10 mouse cellular contexts compared by ENCODE assay signal in genomic region chr5:139081370-139081769, GRCm38 (mm10).
A peak's percentile ranks its signal among the peaks of the same experiment; 100 is the strongest.
DNase-seq lines count a peak whose midpoint lies in the region; ATAC-seq and TF ChIP-seq lines count a peak whose summit lies in the region.
"Had no signal": no experiment of that assay in that cellular context is flagged by ENCODE, and none has a peak within 500 bp of the region (broad histone marks: within the 10 kb centered on the region; RNA-seq: fewer than 3 reads in every experiment).

No protein-coding gene starts in this region.

- no peaks in the 10 kb centered on the region for H3K27me3 ChIP-seq in heart, adult 2 months (ENCODE audit: control insufficient read depth, insufficient read depth, low read length)
- no peaks in the 10 kb centered on the region for H3K27me3 ChIP-seq in embryonic facial prominence, embryonic 15.5 days
- H3K27me3 ChIP-seq in kidney, embryonic 15.5 days, result no peaks in the 10 kb centered on the region
- H3K27me3 ChIP-seq: liver, embryonic 15.5 days had no signal

- H3K4me2 ChIP-seq in embryonic facial prominence, embryonic 15.5 days (replicated peaks), result no peak overlapping the region
- H3K4me2 ChIP-seq in kidney, embryonic 15.5 days, result no peak overlapping the region
- H3K4me2 ChIP-seq: liver, embryonic 15.5 days had no signal

- H3K4me1 ChIP-seq in heart, adult 2 months (ENCODE audit: control insufficient read depth, insufficient read depth, low read length), result peaks cover 13% of the 10 kb centered on the region
- peaks cover 27% of the 10 kb centered on the region for H3K4me1 ChIP-seq in embryonic facial prominence, embryonic 15.5 days
- H3K4me1 ChIP-seq in kidney, embryonic 15.5 days, result peaks cover 63% of the 10 kb centered on the region
- H3K4me1 ChIP-seq: liver, embryonic 15.5 days had no signal

- no peaks in the 10 kb centered on the region for H3K9me3 ChIP-seq in embryonic facial prominence, embryonic 15.5 days (replicated peaks)
- H3K9me3 ChIP-seq in kidney, embryonic 15.5 days (replicated peaks), result no peaks in the 10 kb centered on the region
- H3K9me3 ChIP-seq: liver, embryonic 15.5 days had no signal

- 30% methylated on average over 6 of the region's 6 CpGs for WGBS in heart, adult 2 months
- 40% methylated on average over 6 of the region's 6 CpGs for WGBS in embryonic facial prominence, embryonic 15.5 days
- WGBS in kidney, embryonic 15.5 days, result 15% methylated on average over 6 of the region's 6 CpGs

- H3K79me2 ChIP-seq in heart, adult 2 months (replicated peaks; ENCODE audit: control insufficient read depth, insufficient read depth, low read length), result no peaks in the 10 kb centered on the region

- TF ChIP-seq POLR2A in heart, adult 2 months (IDR thresholded peaks at IDR 0.05; ENCODE audit: insufficient read depth, low read depth, low read length), result no peak

- peak overlapping the region; percentile 51 for H3K27ac ChIP-seq in heart, adult 2 months
- peak overlapping the region; percentile 34; the same call in 1 of the 2 replicates for H3K27ac ChIP-seq in embryonic facial prominence, embryonic 15.5 days (replicated peaks)
- peak overlapping the region; percentile 78 for H3K27ac ChIP-seq in kidney, embryonic 15.5 days
- no peak overlapping the region for H3K27ac ChIP-seq in left cerebral cortex, adult 2 months
- H3K27ac ChIP-seq: liver, embryonic 15.5 days had no signal

- DNase-seq in heart, adult 2 months, result peak in 1 of 2 experiments; percentile 36
- no peak for DNase-seq in heart, postnatal 4 days
- DNase-seq in R1 (ENCODE audit: low read depth, low spot score), result peak; percentile 60
- DNase-seq in frontal cortex, adult 2 months (ENCODE audit: extremely low spot score in 1 of 2, low spot score in 1 of 2), result no peak
- no peak for DNase-seq in spleen, postnatal 10 days (ENCODE audit: low spot score in 2 of 2)
- no peak for DNase-seq in left cerebral cortex, adult 2 months (ENCODE audit: extremely low spot score in 1 of 2, low spot score in 2 of 2)
- DNase-seq: right cerebral cortex, postnatal 4 days had no signal

- TF ChIP-seq CTCF in heart, adult 2 months (IDR thresholded peaks at IDR 0.05), result no peak
- no peak for TF ChIP-seq CTCF in left cerebral cortex, adult 2 months (IDR thresholded peaks at IDR 0.05)

- ATAC-seq in embryonic facial prominence, embryonic 15.5 days (ENCODE audit: insufficient number of reproducible peaks, low FRiP score, low TSS enrichment, low read depth), result no peak
- ATAC-seq in kidney, embryonic 15.5 days (replicated peaks; ENCODE audit: low FRiP score), result no peak

- no peak overlapping the region for H3K9ac ChIP-seq in heart, adult 2 months (ENCODE audit: low read depth, low read length)
- no peak overlapping the region for H3K9ac ChIP-seq in embryonic facial prominence, embryonic 15.5 days
- H3K9ac ChIP-seq in kidney, embryonic 15.5 days, result no peak overlapping the region
- H3K9ac ChIP-seq: liver, embryonic 15.5 days had no signal

- H3K36me3 ChIP-seq in heart, adult 2 months (ENCODE audit: control insufficient read depth, insufficient read depth, low read length), result no peaks in the 10 kb centered on the region
- H3K36me3 ChIP-seq in embryonic facial prominence, embryonic 15.5 days, result 0 out of 2 replicates have a peak, but pooled peaks cover 5% of the 10 kb centered on the region
- H3K36me3 ChIP-seq in kidney, embryonic 15.5 days, result no peaks in the 10 kb centered on the region
- H3K36me3 ChIP-seq: liver, embryonic 15.5 days had no signal

- intact Hi-C loops in heart, adult 2 months (cut with DNase I), result loop anchor here (5.0 kb wide), 1 partner anchor 84 kb away; the partner anchor contains the start of gene Pdgfa
- intact Hi-C loops in left cerebral cortex, adult 2 months (cut with DNase I), result no loop called here

- TF ChIP-seq EP300 in heart, adult 2 months (IDR thresholded peaks at IDR 0.05; ENCODE audit: insufficient read depth, low read depth, low read length), result 0 out of 2 replicates have a peak, but pooled peaks have one; percentile 18

- H3K4me3 ChIP-seq in heart, adult 2 months, result no peak overlapping the region
- H3K4me3 ChIP-seq in embryonic facial prominence, embryonic 15.5 days (replicated peaks), result no peak overlapping the region
- H3K4me3 ChIP-seq in kidney, embryonic 15.5 days (replicated peaks), result no peak overlapping the region
- H3K4me3 ChIP-seq in left cerebral cortex, adult 2 months, result no peak overlapping the region
- H3K4me3 ChIP-seq: liver, embryonic 15.5 days had no signal
